Mouse (Mus musculus): Measurements from ENCODE around the gene Svep1. TPM values are rescaled to one million over a fixed set of nuclear protein-coding genes. Genes with fewer than 3 reads are reported as not detected.

Gene Svep1
- total and polyA plus RNA-seq, 3 experiments: not detected

GRCm38 (mm10) chr4:58133610-58134309 lies 72.9 kb downstream of the Svep1 start:
- Histone ChIP-seq H3K9me3 (replicated peaks; ENCODE audit: insufficient read depth, low read length) (no peaks in the 10 kb centered on the region), H3K79me2 (ENCODE audit: control insufficient read depth, insufficient read depth, low read length, poor library complexity) (no peaks in the 10 kb centered on the region), H3K36me3 (ENCODE audit: control insufficient read depth in 1 of 2, insufficient read depth in 2 of 2, low read length in 2 of 2) (no peaks in the 10 kb centered on the region), H3K4me3 (ENCODE audit: control insufficient read depth in 1 of 2, insufficient read depth in 1 of 2, low read depth in 2 of 2, low read length in 2 of 2) (no peak overlapping the region), H3K27me3 (ENCODE audit: control insufficient read depth in 1 of 2, insufficient read depth in 2 of 2, low read length in 2 of 2) (peaks cover 0 to 2% of the 10 kb centered on the region in 2 experiments; a peak in 2 of 4 replicates), H3K27ac (ENCODE audit: control insufficient read depth, low read depth, low read length) (no peak overlapping the region), H3K4me1 (ENCODE audit: control insufficient read depth in 1 of 2, insufficient read depth in 2 of 2, low read length in 2 of 2) (no peaks in the 10 kb centered on the region), H3K9ac (ENCODE audit: control insufficient read depth, low read depth, low read length, poor library complexity, severe bottlenecking) (no peak overlapping the region)
- no peak for DNase-seq (ENCODE audit: low read depth, low spot score)
- TF ChIP-seq ELF1 (IDR thresholded peaks at IDR 0.05; ENCODE audit: low read depth, low read length) (no peak), RAD21 (IDR thresholded peaks at IDR 0.05; ENCODE audit: low read depth, low read length) (no peak), MEF2A (IDR thresholded peaks at IDR 0.05; ENCODE audit: extremely low read depth, insufficient replicate concordance, low read depth, low read length, poor library complexity, severe bottlenecking) (no peak), EP300 (IDR thresholded peaks at IDR 0.05; ENCODE audit: low read depth in 1 of 2, low read length in 2 of 2) (no peak), KAT2A (conservative IDR thresholded peaks at IDR 0.05; ENCODE audit: low read depth, low read length) (no peak), USF1 (IDR thresholded peaks at IDR 0.05; ENCODE audit: low read depth, low read length) (no peak), POLR2AphosphoS5 (IDR thresholded peaks at IDR 0.05; ENCODE audit: borderline replicate concordance, low read depth, low read length) (no peak), ZKSCAN1 (IDR thresholded peaks at IDR 0.05; ENCODE audit: low read depth, low read length) (no peak), E2F4 (IDR thresholded peaks at IDR 0.05; ENCODE audit: borderline replicate concordance, low read depth, low read length) (no peak)

GRCm38 (mm10) chr4:58129844-58130243 lies 76.8 kb downstream of the Svep1 start:
- Histone ChIP-seq H3K9ac (ENCODE audit: control insufficient read depth, low read depth, low read length, poor library complexity, severe bottlenecking) (no peak overlapping the region), H3K9me3 (replicated peaks; ENCODE audit: insufficient read depth, low read length) (no peaks in the 10 kb centered on the region), H3K79me2 (ENCODE audit: control insufficient read depth, insufficient read depth, low read length, poor library complexity) (no peaks in the 10 kb centered on the region), H3K27ac (ENCODE audit: control insufficient read depth, low read depth, low read length) (no peak overlapping the region), H3K36me3 (ENCODE audit: control insufficient read depth in 1 of 2, insufficient read depth in 2 of 2, low read length in 2 of 2) (no peaks in the 10 kb centered on the region), H3K27me3 (ENCODE audit: control insufficient read depth in 1 of 2, insufficient read depth in 2 of 2, low read length in 2 of 2) (no peaks in the 10 kb centered on the region), H3K4me3 (ENCODE audit: control insufficient read depth in 1 of 2, insufficient read depth in 1 of 2, low read depth in 2 of 2, low read length in 2 of 2) (no peak overlapping the region), H3K4me1 (ENCODE audit: control insufficient read depth in 1 of 2, insufficient read depth in 2 of 2, low read length in 2 of 2) (no peaks in the 10 kb centered on the region)
- TF ChIP-seq RCOR1 (IDR thresholded peaks at IDR 0.05; ENCODE audit: low read depth, low read length): no peak
- no peak for TF ChIP-seq SMC3 (IDR thresholded peaks at IDR 0.05; ENCODE audit: low read depth, low read length)
- no peak for TF ChIP-seq ZKSCAN1 (IDR thresholded peaks at IDR 0.05; ENCODE audit: low read depth, low read length)
- no peak for TF ChIP-seq GATA1 (IDR thresholded peaks at IDR 0.05; ENCODE audit: low read depth, low read length)
- no peak for TF ChIP-seq NELFE (IDR thresholded peaks at IDR 0.05; ENCODE audit: low read depth, low read length)
- no peak for TF ChIP-seq UBTF (IDR thresholded peaks at IDR 0.05; ENCODE audit: borderline replicate concordance, insufficient read depth, low read depth, low read length)
- TF ChIP-seq GABPA (IDR thresholded peaks at IDR 0.05; ENCODE audit: low read depth, low read length): no peak
- TF ChIP-seq TBP (IDR thresholded peaks at IDR 0.05; ENCODE audit: low read depth, low read length): no peak
- no peak for TF ChIP-seq POLR2AphosphoS5 (IDR thresholded peaks at IDR 0.05; ENCODE audit: borderline replicate concordance, low read depth, low read length)
- no peak for TF ChIP-seq ZNF384 (IDR thresholded peaks at IDR 0.05; ENCODE audit: low read depth, low read length)
- TF ChIP-seq NRF1 (IDR thresholded peaks at IDR 0.05; ENCODE audit: insufficient read depth, low read depth, low read length, poor library complexity, severe bottlenecking): no peak
- TF ChIP-seq E2F4 (IDR thresholded peaks at IDR 0.05; ENCODE audit: borderline replicate concordance, low read depth, low read length): no peak
- no peak for TF ChIP-seq CHD2 (IDR thresholded peaks at IDR 0.05; ENCODE audit: low read length)
- no peak for TF ChIP-seq CTCF (IDR thresholded peaks at IDR 0.05 in 2 of 3, conservative IDR thresholded peaks at IDR 0.05 in 1 of 3; ENCODE audit: control insufficient read depth in 1 of 3, insufficient read depth in 1 of 3, low read depth in 2 of 3, low read length in 3 of 3, poor library complexity in 1 of 3, severe bottlenecking in 1 of 3)
- TF ChIP-seq MYC (IDR thresholded peaks at IDR 0.05; ENCODE audit: low read depth, low read length): no peak
- TF ChIP-seq ZMIZ1 (IDR thresholded peaks at IDR 0.05; ENCODE audit: low read depth, low read length): no peak
- no peak for TF ChIP-seq BHLHE40 (IDR thresholded peaks at IDR 0.05; ENCODE audit: borderline replicate concordance, low read depth, low read length)
- TF ChIP-seq POLR2AphosphoS2 (IDR thresholded peaks at IDR 0.05; ENCODE audit: low read length): no peak
- DNase-seq (ENCODE audit: low read depth, low spot score): no peak

Measured in MEL (cell line).